Mouse (Mus musculus): ENCODE measurements at regions not wholly inside any gene's neighbourhood (a gene's known extent, or its start where the extent isn't known, plus 50 kb on each side); places are given as distances from the start of the nearest gene placed in this dataset.
"Not testable (repeated sequence)": the region's sequence is repeated elsewhere in the genome, so short reads cannot be mapped to it uniquely, and the experiment has no call there.

GRCm38 (mm10) chr14:124801589-124801988, 124.7 kb upstream of the Fgf14 start:
- intact Hi-C loops (cut with DNase I); DNase-seq (ENCODE audit: low spot score in 2 of 2): not testable (repeated sequence)

DNA sequence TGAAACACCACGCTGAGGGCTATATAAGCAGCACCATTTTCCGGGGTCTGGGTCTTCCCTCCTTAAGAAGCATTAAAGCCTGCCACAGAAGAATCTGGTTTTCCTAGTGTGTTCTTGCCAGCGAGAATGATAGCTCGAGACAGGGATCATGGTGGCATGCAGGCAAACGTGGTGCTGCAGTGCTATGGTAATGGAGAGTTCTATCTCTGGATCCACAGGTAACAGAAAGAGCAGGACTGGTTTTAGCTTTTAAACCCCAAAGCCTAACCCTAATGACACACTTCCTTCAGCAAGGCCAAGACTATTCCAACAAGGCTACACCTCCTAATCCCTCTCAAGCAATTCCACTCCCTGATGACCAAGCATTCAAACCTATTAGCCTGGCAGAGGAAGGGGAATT, 123.5 kb upstream of the Fgf14 start:
- no peak for DNase-seq (ENCODE audit: low spot score in 2 of 2)
- intact Hi-C loops (cut with DNase I), result no loop called here

DNA sequence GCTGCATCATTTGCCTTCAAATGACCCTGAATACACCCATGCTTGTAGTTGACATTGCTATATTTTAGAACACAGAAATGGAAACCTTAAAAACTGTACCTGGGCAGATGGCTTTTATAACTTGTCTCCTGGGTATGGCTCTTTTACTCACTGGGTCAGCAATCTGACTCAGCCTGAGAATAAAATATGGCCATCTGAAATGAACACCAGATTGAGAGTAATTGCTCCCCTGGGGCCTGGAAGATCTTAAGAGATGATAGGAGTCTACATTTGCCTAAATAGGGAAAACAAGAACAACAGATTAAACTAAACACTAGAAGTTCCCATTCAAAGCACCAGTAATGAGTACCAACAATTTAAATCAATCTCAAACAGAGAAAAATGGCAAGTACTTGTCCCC, 98.5 kb upstream of the Fgf14 start:
- no peak for DNase-seq (ENCODE audit: low spot score in 2 of 2)
- intact Hi-C loops (cut with DNase I), result no loop called here

DNA sequence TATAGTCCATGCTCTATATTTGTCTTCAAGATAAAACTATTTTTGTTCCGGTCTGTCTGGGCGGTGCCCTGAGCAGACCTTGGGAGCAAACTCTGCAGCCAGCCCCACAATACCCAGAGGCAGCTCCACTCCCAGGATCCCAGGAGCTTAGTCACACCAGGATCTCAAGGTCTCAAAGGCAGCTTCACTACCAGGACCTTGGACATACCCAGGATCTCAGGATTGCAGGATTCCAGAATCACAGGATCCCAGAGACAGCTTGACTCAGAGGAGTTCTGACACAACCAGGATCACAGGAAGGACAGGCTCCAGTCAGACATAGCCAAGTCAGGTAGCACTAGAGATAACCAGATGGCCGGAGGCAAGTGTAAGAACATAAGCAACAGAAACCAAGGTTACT, 91.1 kb upstream of the Fgf14 start:
- intact Hi-C loops (cut with DNase I), result no loop called here
- no peak for DNase-seq (ENCODE audit: low spot score in 2 of 2)

DNA sequence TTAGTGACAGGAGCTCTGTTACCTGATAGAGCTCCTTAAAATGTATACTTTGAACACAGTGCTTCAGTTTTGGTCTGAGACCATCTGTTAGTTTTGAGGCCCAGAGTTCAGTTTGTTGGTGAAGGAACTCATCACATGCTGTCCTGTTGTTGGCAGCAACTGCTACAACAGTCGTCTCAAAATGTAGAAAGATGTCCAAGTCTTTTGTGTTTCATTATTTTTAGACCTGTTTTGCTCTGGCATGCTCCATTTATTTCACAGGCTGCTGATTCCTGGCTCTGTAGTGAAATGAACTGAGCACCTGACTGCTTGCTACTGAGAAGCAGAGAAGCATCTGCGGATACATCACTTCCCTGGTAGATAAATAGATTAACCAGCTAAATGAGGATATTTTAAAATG, 90.3 kb upstream of the Fgf14 start:
- intact Hi-C loops (cut with DNase I), result no loop called here
- no peak for DNase-seq (ENCODE audit: low spot score in 2 of 2)

DNA sequence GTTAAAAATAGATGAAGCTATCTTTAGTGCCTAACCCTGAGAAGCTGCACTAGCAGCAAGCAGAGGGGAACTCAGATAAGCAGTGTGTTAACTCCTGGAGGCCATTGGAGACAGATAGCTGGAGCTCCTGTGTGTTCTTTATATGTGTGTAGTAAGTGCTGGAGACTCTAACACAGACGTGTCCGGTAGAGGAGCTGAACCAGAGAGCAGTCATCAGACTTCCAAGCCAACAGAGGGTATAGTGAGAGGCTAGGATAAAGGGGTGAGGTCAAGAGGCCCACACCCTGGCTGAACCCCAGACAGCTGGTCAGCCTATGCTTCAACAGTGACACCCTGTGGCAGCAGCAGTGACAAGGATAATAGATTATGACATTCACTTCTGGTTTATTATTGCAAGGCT, 65.6 kb upstream of the Fgf14 start:
- intact Hi-C loops (cut with DNase I), result loop anchor here (5.0 kb wide), 1 partner anchor 330 kb away; no protein-coding TSS in a partner anchor
- peak; percentile 13 for DNase-seq (ENCODE audit: low spot score in 2 of 2)

Data from left cerebral cortex, postnatal 36 days (tissue).